Mouse (Mus musculus) bone marrow macrophage, adult 2 months (primary cell): ENCODE data around the gene Tekt3. TPM values are rescaled to one million over a fixed set of nuclear protein-coding genes. Genes with fewer than 3 reads are reported as not detected.

Experiments used
- H3K27ac ChIP-seq: 2 replicates; pipeline ENCODE4 v1.5.1; 2012; ENCODE audit warnings: low read depth, low read length; ENCODE audit not compliant: insufficient read depth
- H3K4me1 ChIP-seq: 2 replicates; pipeline ENCODE4 v1.6.1; 2012; ENCODE audit warnings: low read length; ENCODE audit not compliant: control insufficient read depth, insufficient read depth
- H3K4me3 ChIP-seq: 2 replicates; pipeline ENCODE4 v1.5.1; 2012; ENCODE audit warnings: mild to moderate bottlenecking, low read length, moderate library complexity; ENCODE audit not compliant: insufficient read depth
- CTCF ChIP-seq: IDR thresholded peaks from 2 replicates; pipeline ENCODE4 v1.5.1; 2012; ENCODE audit warnings: low read depth, mild to moderate bottlenecking, low read length, moderate library complexity
- POLR2A ChIP-seq: IDR thresholded peaks from 2 replicates; pipeline ENCODE4 v1.6.1; 2012; ENCODE audit warnings: mild to moderate bottlenecking, low read depth, low read length, borderline replicate concordance
- polyA plus RNA-seq: library from polyadenylated mRNA; stranded (reverse); fragments of >200 nt; gene quantifications from 2 replicates; pipeline ENCODE4 v1.2.4, GENCODE M21; 2012; ENCODE audit not compliant: missing spikeins, insufficient read depth, insufficient read length

Gene Tekt3
- polyA plus RNA-seq, 1 experiment = not detected

GRCm38 (mm10) chr11:63055596-63055995 lies 5.9 kb upstream of the Tekt3 start:
- Histone ChIP-seq H3K27ac (no peak overlapping the region), H3K4me3 (no peak overlapping the region), H3K4me1 (peaks cover 57% of the 10 kb centered on the region)
- no peak for TF ChIP-seq CTCF
- TF ChIP-seq POLR2A = no peak

DNA sequence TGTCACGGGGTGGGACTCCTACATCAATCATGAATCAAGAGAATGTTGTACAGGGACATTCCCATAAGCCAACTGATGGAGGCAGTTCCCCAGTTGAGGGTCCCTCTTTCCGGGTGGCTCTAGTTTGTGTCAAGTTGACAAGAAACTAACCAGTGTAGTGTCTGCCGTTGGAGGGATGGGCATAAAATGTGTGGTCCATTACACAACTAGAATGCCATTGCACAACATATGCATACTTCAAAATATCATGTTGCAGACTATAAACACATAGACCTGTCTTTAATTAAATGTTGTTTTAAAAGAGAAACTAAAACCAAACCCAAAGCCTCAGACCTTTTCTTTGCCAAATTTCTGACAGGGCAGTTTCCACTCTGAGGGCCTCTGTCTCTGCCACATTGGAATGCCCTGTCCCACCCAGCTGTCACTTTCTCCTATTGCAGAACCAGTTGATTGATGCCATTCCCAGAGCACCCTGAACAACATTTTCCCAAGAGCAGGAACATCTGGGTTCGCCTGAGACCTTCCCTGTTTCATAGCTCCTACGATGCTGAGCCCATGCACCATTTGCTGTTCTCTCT lies 3.0 kb upstream of the Tekt3 start:
- TF ChIP-seq CTCF (no peak), POLR2A (no peak)
- H3K27ac ChIP-seq = no peak overlapping the region
- no peak overlapping the region for H3K4me3 ChIP-seq
- peaks cover 41% of the 10 kb centered on the region for H3K4me1 ChIP-seq

GRCm38 (mm10) chr11:63059911-63060310 lies 1.5 kb upstream of the Tekt3 start:
- TF ChIP-seq POLR2A (no peak), CTCF (no peak)
- Histone ChIP-seq H3K4me3 (no peak overlapping the region), H3K27ac (peak overlapping the region; percentile 58), H3K4me1 (peaks cover 41% of the 10 kb centered on the region)

DNA sequence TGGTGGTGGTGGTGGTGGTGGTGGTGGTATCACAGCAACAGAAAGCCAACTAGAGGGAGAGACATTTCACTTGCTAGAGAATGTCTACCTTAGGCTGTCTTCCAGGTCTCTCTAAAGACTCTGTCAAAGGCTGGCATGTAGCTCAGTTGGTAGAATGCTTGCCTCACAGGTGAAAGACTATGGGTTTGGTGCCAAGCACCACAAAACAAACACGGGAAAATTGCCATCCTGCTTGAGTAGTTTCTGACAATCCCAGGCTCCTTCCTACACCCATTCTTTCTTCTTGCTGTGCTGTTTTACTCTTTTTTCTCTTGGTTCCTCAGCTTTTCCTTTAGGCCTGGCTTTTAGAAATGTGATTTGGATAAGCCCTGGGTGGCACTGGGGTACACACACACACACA lies 5.1 kb downstream of the Tekt3 start:
- no peak overlapping the region for H3K27ac ChIP-seq
- peaks cover 5% of the 10 kb centered on the region; the same call in 1 of the 2 replicates for H3K4me1 ChIP-seq
- H3K4me3 ChIP-seq = no peak overlapping the region
- TF ChIP-seq POLR2A (no peak), CTCF (no peak)

DNA sequence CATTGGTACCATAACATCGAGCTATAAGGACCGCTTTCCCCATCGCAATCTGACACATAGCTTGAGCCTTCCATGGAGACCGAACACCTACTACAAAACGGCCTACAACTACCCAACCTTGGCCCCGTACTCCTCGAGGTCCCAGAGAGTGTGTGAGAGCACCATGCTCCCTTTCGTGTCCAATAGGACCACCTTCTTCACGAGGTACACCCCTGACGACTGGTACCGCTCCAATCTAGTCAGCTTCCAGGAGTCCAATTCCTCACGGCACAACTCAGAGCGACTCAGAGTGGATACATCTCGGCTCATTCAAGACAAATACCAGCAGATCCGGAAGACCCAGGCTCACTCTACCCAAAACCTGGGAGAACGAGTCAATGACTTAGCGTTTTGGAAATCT lies 8.6 kb downstream of the Tekt3 start:
- no peak overlapping the region for H3K27ac ChIP-seq
- H3K4me3 ChIP-seq = no peak overlapping the region
- peaks cover 5% of the 10 kb centered on the region; the same call in 1 of the 2 replicates for H3K4me1 ChIP-seq
- TF ChIP-seq CTCF (no peak), POLR2A (no peak)

DNA sequence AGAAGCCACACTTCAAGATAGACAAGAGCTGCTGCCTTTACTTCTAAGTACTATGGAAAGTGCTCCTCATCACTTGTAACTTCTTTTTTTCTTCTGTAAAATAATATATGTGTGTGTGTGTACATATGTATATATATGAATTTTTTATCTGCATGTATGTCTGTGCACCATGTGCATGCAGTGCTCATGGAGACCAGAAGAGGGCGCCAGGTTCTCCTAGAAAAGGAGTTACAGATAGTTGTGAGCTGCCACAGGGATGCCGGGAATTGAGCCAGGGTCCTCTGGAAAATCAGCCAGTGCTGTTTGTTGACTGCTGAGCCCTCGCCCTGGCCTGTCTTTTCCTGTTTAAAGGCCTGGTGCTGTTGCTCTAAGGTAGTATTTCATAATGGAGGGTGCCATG lies 23.1 kb downstream of the Tekt3 start:
- Histone ChIP-seq H3K4me1 (no peaks in the 10 kb centered on the region), H3K27ac (no peak overlapping the region), H3K4me3 (no peak overlapping the region)
- no peak for TF ChIP-seq CTCF
- TF ChIP-seq POLR2A = no peak

DNA sequence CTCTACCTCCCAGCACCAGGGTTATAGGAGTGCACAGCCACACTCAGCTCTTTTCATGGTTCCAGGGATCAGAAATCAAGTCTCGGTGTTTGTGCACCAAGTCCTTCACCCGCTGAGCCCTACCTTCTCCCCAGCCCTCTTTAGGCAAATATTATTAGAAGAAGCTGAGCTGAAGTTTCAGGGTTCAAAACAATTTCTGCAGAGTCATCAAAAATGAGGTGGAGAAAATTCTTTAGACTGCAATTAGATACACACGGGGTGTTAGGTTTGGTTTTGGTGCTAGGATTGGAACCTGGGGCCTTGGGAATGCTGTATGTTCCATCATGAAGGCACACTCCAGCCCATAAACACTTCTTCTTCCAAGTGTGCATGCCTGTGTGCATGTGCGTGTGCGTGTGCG lies 27.2 kb downstream of the Tekt3 start:
- Histone ChIP-seq H3K4me3 (no peak overlapping the region), H3K4me1 (peaks cover 20% of the 10 kb centered on the region), H3K27ac (no peak overlapping the region)
- TF ChIP-seq POLR2A (no peak), CTCF (no peak)

GRCm38 (mm10) chr11:63090210-63090609 lies 28.8 kb downstream of the Tekt3 start:
- Histone ChIP-seq H3K4me3 (no peak overlapping the region), H3K27ac (no peak overlapping the region), H3K4me1 (peaks cover 22% of the 10 kb centered on the region)
- TF ChIP-seq POLR2A = no peak

GRCm38 (mm10) chr11:63090986-63091385 lies 29.5 kb downstream of the Tekt3 start:
- no peak overlapping the region for H3K4me3 ChIP-seq
- peak overlapping the region; percentile 23; the same call in 1 of the 2 replicates for H3K27ac ChIP-seq
- no peak for TF ChIP-seq CTCF
- no peak for TF ChIP-seq POLR2A
- H3K4me1 ChIP-seq = peaks cover 22% of the 10 kb centered on the region

DNA sequence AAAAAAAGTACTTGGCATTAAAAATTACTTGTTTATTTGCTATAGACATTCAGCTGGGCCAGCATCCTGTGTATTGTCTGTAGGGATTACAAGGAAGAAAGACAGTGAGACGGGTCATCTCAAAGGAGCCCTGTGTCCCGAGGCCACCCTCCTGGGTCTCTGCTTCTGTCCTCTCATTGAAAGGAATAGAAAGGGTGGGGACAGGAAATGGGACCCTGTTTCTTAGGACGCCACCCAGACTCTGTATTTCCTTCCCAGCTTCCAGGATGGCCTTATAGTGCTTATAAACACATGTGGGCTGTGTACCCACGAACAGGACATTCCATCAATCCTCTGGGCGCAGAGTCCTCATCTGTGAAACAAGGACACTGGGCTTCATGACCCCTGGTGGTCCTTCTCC lies 30.8 kb downstream of the Tekt3 start:
- Histone ChIP-seq H3K4me3 (no peak overlapping the region), H3K27ac (no peak overlapping the region), H3K4me1 (peaks cover 27% of the 10 kb centered on the region)
- TF ChIP-seq POLR2A = no peak
- no peak for TF ChIP-seq CTCF

- TF ChIP-seq POLR2A (no peak), CTCF (no peak)
- Histone ChIP-seq H3K4me1 (peaks cover 29% of the 10 kb centered on the region), H3K4me3 (no peak overlapping the region), H3K27ac (no peak overlapping the region)
Observed at GRCm38 (mm10) chr11:63093601-63094000, 32.1 kb downstream of the Tekt3 start.
